Mouse (Mus musculus): Measurements from ENCODE around the gene Fam69a.

DNA sequence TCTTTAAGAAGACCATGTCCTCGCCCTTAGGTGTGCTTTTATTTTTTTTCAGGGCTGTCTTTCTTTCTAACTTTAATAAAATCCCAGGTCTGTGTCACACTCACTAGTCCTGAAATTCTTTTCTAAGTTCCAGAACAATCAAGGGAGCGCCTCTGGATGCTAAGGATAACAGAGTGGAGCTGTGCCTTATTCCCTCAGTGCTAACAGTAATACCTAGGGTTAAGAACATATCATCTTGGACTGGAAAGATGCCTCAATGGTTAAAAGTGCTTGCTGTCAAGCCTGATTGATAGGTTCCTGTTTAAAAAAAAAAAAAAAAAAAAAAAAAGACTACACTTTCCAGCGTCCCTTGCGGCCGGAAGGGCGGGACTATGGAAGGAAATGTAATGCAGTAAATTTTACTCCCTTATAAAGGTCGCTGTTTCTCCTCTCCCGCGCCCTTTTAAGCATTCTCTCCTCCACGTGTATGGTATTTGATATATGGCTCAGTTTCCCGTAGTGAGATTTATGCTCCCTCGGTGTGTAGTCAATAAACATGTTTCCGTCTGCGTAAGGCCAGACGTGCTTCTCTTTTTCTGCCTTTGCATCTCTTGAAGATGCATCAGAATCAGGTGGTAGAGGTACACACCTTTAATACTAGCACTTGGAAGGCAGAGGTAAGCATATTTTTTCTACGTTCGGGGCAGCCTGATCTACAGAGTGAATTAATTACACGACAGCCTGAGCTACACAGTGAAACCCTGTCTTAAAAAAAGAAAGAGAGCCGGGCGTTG lies 14.1 kb upstream of the Fam69a start:
- TF ChIP-seq EP300 (IDR thresholded peaks at IDR 0.05; ENCODE audit: low read depth) (no peak), CTCF (IDR thresholded peaks at IDR 0.05; ENCODE audit: low read depth) (no peak)
